Mouse (Mus musculus) ES-E14 (cell line): ENCODE measurements around the gene Tk1.

Source experiments
- HCFC1 ChIP-seq: IDR thresholded peaks from 2 replicates; pipeline ENCODE4 v1.6.1; 2012; ENCODE audit warnings: low read length, inconsistent platforms, borderline replicate concordance; ENCODE audit not compliant: insufficient read depth
- MAFK ChIP-seq: IDR thresholded peaks from 2 replicates; pipeline ENCODE4 v1.6.1; 2014; ENCODE audit warnings: mild to moderate bottlenecking, low read depth, low read length, inconsistent platforms; ENCODE audit not compliant: insufficient read depth
- ZC3H11A ChIP-seq: IDR thresholded peaks from 2 replicates; pipeline ENCODE4 v1.6.1; 2012; ENCODE audit warnings: low read depth, mild to moderate bottlenecking, inconsistent platforms, low read length, borderline replicate concordance
- ZNF384 ChIP-seq: IDR thresholded peaks from 2 replicates; pipeline ENCODE4 v1.6.1; 2012; ENCODE audit warnings: low read depth, low read length, inconsistent platforms

DNA sequence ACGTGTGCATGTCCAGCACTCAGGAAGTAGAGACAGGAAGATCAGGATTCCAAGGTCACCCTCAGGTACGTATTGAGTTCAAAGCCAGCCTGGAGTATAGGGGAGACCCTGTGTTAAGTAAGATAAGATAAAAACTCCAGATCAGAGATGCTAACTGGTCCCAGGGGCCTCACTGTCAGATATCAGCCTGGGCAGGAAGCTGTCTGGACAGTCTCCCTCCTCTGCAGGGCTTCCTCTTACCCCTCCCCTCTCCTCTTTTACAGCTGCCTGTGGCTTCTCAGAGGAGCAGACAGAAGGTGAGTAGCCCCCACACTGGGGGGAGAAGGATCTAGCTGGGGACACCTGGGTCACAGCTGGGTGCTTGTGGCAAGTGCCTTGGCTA, 27.7 kb downstream of the Tk1 start:
- no peak for TF ChIP-seq ZNF384
- no peak for TF ChIP-seq HCFC1
- TF ChIP-seq MAFK: no peak
- no peak for TF ChIP-seq ZC3H11A
